Mouse (Mus musculus): ENCODE measurements around the gene Slc25a38.

The Slc25a38 gene

DNA sequence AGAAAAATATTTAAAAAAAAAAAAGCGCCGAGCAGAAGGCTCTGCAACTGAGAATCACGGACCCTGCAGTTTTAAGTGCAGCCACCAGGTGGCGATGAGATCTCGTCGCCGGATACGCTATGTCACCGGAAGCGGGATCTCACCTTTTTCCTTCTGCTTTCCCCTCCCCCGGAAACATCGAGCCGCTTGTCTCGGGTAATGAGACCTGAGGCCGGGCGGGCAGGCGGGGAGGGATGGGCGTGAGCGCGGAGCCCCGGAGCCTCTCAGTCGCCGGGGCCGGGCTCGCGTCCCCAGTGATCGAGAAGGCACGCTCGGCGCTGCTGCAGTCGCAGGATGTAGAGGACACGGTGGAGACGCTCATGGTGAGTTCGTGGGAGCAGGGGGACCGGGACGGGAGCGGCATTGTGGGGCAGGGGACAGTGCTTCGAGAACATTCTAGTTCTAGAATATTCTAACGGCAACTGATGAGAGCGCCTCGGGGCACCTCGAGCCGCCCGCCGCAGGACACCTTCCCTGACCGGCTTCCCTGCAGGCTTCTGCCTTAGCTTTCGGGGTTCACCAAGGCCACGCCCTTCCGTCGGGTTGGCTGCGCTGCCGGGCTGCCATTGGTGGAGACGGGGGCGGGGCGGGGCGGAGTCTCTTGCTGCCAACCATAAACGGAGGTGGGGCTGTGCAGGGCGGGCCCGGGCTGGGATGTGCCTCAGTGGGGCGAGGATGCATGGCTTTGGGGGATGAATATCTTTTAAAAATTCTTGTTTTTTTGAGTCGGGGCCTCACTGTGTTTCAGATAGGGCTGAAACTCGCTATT is at the start of gene Slc25a38:
Gene Slc25a38, plus strand, starts transcription at position 164 of the 808 bp plus-strand sequence.
- peak; percentile 94 to 95 for DNase-seq (ENCODE audit: low spot score in 2 of 2)

DNA sequence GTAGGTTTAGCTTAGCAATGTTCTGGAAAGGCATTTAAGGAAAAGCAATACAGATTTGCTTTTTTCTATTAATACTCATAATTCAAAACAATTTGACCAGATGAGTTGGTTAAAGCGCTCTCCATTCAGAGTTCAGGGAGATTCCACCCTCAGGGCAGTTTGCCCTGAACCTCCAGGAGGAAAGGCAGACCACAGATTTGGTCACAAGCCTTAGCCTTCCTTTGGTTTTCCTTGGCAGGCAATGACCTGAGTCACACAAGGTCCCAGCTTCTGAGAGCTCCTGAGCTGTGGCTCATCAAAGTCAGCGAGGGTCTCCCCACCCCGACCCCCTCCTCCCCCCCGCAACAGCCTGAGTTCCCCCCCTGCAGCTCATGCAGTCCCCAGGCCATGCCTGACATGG is 45.9 kb upstream of the Slc25a38 start:
- no peak for DNase-seq (ENCODE audit: low spot score in 2 of 2)

- no peak for DNase-seq (ENCODE audit: low spot score in 2 of 2)
These were observed 42.6 kb upstream of the Slc25a38 start for GRCm38 (mm10) chr9:120067609-120068008.

- DNase-seq (ENCODE audit: low spot score in 2 of 2) = peak; percentile 16 to 27
These were observed 42.1 kb upstream of the Slc25a38 start for GRCm38 (mm10) chr9:120068047-120068446.

- DNase-seq (ENCODE audit: low spot score in 2 of 2) = no peak
These were observed 40.4 kb upstream of the Slc25a38 start, which contains the start of gene Cx3cr1 for GRCm38 (mm10) chr9:120069779-120070178. Gene Cx3cr1 (minus strand): TSS chr9:120069879.

DNA sequence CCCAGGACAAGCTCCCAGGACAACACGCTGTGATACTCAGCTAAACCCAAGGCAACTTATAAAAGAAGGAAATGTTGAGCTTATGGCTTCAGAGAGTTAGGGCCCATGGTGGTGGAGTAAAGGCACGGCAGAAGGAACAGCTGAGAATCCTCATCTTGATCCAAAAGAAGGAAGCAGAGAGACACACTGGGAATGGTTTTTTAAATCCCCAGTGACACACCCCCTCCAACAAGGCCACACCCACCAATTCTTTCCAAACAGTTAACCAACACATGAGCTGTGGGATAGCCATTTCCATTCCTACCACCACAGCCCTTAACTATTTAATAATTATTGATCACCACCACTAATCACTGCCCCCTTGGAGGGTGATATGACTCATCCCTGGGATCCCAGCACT is 38.9 kb upstream of the Slc25a38 start:
- no peak for DNase-seq (ENCODE audit: low spot score in 2 of 2)

GRCm38 (mm10) chr9:120073169-120073568 is 37.0 kb upstream of the Slc25a38 start:
- peak; percentile 44 to 67 for DNase-seq (ENCODE audit: low spot score in 2 of 2)

DNA sequence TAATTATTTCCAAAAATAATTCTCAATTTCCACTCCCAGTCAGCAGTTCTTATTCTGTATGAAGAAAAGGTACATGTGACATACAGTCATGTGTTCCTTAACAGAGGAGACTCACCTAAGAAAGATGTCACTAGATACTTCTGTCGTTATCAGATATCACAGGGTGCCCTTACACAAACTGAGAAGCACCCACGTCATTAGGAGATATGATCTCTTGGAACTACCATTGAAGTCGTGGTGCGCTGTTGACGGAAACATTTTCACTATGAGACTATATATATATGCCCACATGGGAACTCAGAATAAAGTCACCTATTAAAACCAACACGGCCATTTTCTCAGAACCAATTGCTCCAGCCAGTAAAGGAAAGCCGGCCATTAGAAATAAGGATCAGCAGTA is 35.7 kb upstream of the Slc25a38 start:
- no peak for DNase-seq (ENCODE audit: low spot score in 2 of 2)

DNA sequence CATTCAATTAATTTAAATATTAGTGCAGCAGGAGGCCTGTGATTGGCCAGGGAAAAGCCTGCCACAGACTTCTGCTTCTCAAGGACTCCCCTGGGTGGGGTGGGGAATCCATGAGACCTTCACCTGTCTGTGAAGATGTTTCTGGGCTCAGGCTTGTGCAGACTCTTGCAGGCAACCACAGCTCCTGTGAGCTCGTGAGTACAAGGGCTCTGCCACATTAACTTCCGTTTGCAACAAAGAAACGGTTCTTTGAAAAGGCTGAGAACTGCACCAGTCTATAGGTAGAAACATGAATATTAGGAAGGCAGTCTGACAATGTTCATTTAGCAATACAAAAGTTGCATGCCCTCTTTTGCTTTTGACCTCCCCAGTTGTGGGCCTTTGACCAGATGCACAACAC is 31.9 kb upstream of the Slc25a38 start:
- DNase-seq (ENCODE audit: low spot score in 2 of 2) = no peak

- no peak for DNase-seq (ENCODE audit: low spot score in 2 of 2)
These were observed 30.3 kb upstream of the Slc25a38 start for GRCm38 (mm10) chr9:120079901-120080300.

GRCm38 (mm10) chr9:120080546-120081108 is 29.5 kb upstream of the Slc25a38 start:
- peak in 1 of 2 experiments; percentile 14 for DNase-seq (ENCODE audit: low spot score in 2 of 2)

DNA sequence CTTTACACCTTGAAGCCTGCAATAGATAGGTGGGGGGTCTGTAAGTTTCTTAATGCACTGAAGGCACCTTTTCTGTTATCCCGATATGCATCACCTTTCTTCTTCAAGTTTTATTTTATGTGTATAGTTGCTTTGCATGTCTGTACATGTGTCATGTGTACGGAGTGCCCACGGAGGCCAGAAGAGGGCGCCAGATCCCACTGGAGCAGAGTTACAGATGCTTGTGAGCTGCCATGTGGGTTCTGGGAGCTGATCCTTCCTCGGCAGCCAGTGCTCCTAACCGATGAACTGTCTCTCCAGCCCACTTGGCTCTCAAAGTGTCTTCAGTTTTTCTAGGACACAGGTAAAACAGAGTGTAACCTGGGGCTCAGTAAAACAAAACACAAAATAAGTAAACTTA is 28.9 kb upstream of the Slc25a38 start:
- DNase-seq (ENCODE audit: low spot score in 2 of 2) = no peak

DNA sequence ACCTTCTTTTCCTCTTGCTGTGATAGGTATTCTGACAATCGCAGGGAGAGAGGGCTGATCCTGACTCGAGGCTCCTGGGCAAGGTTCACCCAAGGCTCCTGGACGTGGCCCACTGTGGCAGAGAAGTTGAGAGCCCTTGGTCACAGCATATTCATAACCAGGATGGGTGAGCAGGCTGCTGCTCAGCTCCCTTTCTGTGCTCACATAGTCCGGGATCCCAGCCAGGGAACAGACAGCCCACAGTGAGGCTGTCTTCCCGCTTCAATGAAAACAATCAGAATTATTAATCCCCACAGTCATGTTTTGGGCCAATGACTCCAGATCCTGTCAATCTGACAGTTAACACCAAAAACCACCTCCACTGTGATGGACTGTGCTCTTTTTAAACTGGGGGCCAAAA is 28.2 kb upstream of the Slc25a38 start:
- no peak for DNase-seq (ENCODE audit: low spot score in 2 of 2)

DNA sequence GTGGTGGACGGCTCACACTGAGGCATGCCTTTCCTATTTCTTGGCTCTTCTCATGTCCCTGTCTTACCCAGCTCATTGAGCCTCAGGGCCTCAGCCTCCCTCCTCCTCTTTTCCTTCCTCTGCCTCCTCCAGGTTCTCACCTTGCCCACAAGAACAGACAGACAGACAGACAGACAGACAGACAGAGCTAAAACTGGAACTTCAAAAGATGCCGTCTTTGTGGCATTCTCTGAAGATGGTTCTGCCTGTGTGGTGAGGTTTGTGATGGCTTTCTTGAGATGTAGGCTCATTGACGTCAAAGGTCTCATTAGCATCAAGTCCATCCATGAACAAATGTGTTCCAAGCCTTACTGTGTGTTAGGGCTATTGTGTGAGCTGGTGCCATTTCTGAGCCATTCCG is 27.5 kb upstream of the Slc25a38 start:
- no peak for DNase-seq (ENCODE audit: low spot score in 2 of 2)

- DNase-seq (ENCODE audit: low spot score in 2 of 2) = no peak
These were observed 26.8 kb upstream of the Slc25a38 start for GRCm38 (mm10) chr9:120083158-120083894.

DNA sequence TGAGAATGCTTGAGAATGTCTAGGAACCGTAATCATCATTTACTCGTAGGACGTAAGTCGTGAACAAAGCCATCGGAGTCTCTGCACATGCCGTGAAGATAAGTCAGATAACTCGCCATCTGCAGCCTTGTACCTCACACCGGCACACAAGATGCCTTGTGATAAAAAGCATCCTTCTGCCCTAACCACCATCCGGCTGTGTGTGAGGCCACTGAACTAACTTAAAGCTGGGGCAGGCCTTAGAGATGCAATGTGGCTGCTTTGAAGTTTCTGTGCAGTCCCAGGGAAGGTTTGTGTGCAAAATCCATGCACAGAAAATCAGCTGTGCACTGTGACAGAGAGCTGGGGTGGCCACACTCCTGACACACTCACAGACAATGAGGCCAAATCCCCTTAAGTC is 25.8 kb upstream of the Slc25a38 start:
- no peak for DNase-seq (ENCODE audit: low spot score in 2 of 2)

- no peak for DNase-seq (ENCODE audit: low spot score in 2 of 2)
These were observed 21.0 kb upstream of the Slc25a38 start for GRCm38 (mm10) chr9:120089125-120089524.

DNA sequence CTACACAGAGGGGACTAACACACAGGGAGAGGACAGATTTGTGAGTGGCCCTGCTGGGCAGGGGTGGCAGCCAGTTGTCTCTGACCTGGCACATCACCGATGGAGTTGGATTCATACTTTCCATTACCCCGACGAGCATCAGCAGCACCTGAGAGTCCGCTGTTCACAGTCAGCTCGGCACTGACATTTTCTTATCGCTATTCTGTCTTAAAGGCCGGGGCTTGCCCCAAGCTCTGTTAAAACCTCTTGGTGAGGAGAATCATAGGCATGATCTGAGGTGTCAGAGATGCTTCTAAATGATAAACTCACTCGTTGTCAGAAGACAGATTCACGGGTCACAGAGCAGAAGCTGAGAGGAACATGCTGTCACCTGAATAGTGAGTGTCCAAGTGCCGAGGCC is 19.1 kb upstream of the Slc25a38 start:
- DNase-seq (ENCODE audit: low spot score in 2 of 2) = no peak

DNA sequence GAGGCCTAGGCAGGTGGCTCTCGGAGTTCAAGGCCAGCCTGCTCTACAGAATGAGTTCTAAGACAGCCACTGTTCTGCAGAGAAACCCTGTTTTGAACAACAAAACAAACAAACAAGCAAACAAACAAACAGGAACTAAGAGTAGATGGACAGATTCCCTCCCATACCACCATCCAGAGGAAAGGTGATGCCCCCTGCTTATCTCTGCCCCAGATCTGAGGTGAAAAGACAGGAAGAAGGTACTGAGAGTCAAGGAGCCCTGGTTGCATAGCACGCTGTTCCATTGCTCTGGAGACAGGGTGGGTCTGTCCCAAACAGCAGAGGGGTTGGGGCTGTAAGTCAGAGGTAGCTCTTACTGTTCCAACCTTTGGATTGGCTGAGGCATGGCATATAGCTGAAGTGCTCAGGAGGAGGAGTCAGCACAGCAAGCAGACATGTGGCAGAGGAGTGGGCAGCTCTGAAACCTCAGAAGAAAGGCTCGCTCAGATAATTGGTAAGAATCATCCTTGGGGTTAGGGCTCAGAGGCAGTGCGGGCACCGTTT is 18.4 kb upstream of the Slc25a38 start, which contains the start of gene Ccr8:
Gene Ccr8, plus strand, starts transcription at position 419 of the 543 bp plus-strand sequence.
- no peak for DNase-seq (ENCODE audit: low spot score in 2 of 2)

DNA sequence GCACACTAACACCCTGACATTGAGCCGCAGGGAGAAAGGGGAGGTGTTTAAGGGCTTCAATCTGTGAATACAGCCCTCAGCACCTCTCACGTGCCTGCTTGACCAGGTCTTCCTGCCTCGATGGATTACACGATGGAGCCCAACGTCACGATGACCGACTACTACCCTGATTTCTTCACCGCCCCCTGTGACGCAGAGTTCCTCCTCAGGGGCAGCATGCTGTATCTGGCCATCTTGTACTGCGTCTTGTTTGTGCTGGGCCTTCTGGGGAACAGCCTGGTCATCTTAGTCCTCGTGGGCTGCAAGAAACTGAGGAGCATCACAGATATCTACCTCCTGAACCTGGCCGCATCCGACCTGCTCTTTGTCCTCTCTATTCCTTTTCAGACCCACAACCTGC is 16.5 kb upstream of the Slc25a38 start:
- no peak for DNase-seq (ENCODE audit: low spot score in 2 of 2)

- DNase-seq (ENCODE audit: low spot score in 2 of 2) = no peak
These were observed 14.3 kb upstream of the Slc25a38 start for GRCm38 (mm10) chr9:120095886-120096285.

DNA sequence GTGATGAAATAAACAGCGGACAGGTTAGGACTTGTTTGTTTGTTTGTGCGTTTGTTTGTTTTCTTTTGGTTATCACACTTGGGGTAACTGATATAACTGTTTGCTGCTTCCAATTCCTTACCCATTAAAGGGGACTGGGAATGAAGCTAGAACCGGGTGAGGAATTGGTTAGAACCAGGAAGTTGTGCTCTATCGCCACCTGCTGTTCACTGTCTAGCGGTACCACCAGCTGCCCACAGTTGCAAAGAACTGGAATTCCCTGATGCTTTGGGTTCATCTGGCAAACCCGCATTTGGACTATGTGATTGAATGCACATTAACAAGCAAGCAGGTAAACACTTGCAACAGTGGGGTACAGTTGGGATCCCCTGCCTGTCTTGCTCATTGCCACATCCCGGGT is 11.5 kb upstream of the Slc25a38 start:
- peak in 1 of 2 experiments; percentile 64 for DNase-seq (ENCODE audit: low spot score in 2 of 2)
